Mouse (Mus musculus): Measurements from ENCODE around the gene Cirbp. TPM values are rescaled to one million over a fixed set of nuclear protein-coding genes. Genes with fewer than 3 reads are reported as not detected.
"Not testable (repeated sequence)": the region's sequence is repeated elsewhere in the genome, so short reads cannot be mapped to it uniquely, and the experiment has no call there.

The Cirbp gene
- polyA plus RNA-seq, 1 experiment from 2014 or later: 81.5 TPM

GRCm38 (mm10) chr10:80163721-80164120, 2.1 kb upstream of the Cirbp start:
- no peak overlapping the region for H3K4me3 ChIP-seq (ENCODE audit: low read depth, low read length)
- no peak for DNase-seq (ENCODE audit: low spot score, missing footprints)
- H3K9ac ChIP-seq (ENCODE audit: low read length): no peak overlapping the region
- ATAC-seq (ENCODE audit: low FRiP score): no peak
- 85% methylated on average over 8 of the region's 8 CpGs for WGBS
- no peaks in the 10 kb centered on the region for H3K9me3 ChIP-seq (ENCODE audit: control insufficient read depth, low read length)
- peaks cover 4% of the 10 kb centered on the region; the same call in 1 of the 2 replicates for H3K27me3 ChIP-seq (ENCODE audit: control insufficient read depth, insufficient read depth, low read length)
- no peaks in the 10 kb centered on the region for H3K36me3 ChIP-seq (ENCODE audit: control insufficient read depth, insufficient read depth, low read length)
- H3K4me2 ChIP-seq: no peak overlapping the region
- no peak overlapping the region for H3K27ac ChIP-seq (ENCODE audit: low read depth, low read length)
- H3K4me1 ChIP-seq (ENCODE audit: control insufficient read depth, insufficient read depth, low read length): peaks cover 56% of the 10 kb centered on the region

GRCm38 (mm10) chr10:80164161-80164997, 1.4 kb upstream of the Cirbp start:
- Histone ChIP-seq H3K36me3 (ENCODE audit: control insufficient read depth, insufficient read depth, low read length) (no peaks in the 10 kb centered on the region), H3K4me3 (ENCODE audit: low read depth, low read length) (peak overlapping the region; percentile 30), H3K4me2 (peak overlapping the region; percentile 70), H3K27ac (ENCODE audit: low read depth, low read length) (no peak overlapping the region; the same call in 1 of the 2 replicates), H3K9me3 (ENCODE audit: control insufficient read depth, low read length) (no peaks in the 10 kb centered on the region), H3K9ac (ENCODE audit: low read length) (peak overlapping the region; percentile 56), H3K27me3 (ENCODE audit: control insufficient read depth, insufficient read depth, low read length) (peaks cover 4% of the 10 kb centered on the region; the same call in 1 of the 2 replicates), H3K4me1 (ENCODE audit: control insufficient read depth, insufficient read depth, low read length) (peaks cover 56% of the 10 kb centered on the region)
- DNase-seq (ENCODE audit: low spot score, missing footprints) (no peak), ATAC-seq (ENCODE audit: low FRiP score) (no peak; the same call in 1 of the 2 replicates)
- WGBS: 12% methylated on average over 43 of the region's 44 CpGs

- Histone ChIP-seq H3K4me1 (ENCODE audit: control insufficient read depth, insufficient read depth, low read length) (peaks cover 54% of the 10 kb centered on the region), H3K36me3 (ENCODE audit: control insufficient read depth, insufficient read depth, low read length) (peaks cover 2% of the 10 kb centered on the region), H3K4me3 (ENCODE audit: low read depth, low read length) (peak overlapping the region; percentile 30), H3K9ac (ENCODE audit: low read length) (peak overlapping the region; percentile 56), H3K27ac (ENCODE audit: low read depth, low read length) (no peak overlapping the region; the same call in 1 of the 2 replicates), H3K27me3 (ENCODE audit: control insufficient read depth, insufficient read depth, low read length) (peaks cover 4% of the 10 kb centered on the region; the same call in 1 of the 2 replicates), H3K9me3 (ENCODE audit: control insufficient read depth, low read length) (no peaks in the 10 kb centered on the region), H3K4me2 (peak overlapping the region; percentile 70)
- DNase-seq (ENCODE audit: low spot score, missing footprints): peak; percentile 99
- WGBS: 0% methylated on average over 17 of the region's 17 CpGs
- peak; percentile 49 for ATAC-seq (ENCODE audit: low FRiP score)
Observed at GRCm38 (mm10) chr10:80164998-80165344, 814 bp upstream of the Cirbp start.

GRCm38 (mm10) chr10:80166136-80166535, 351 bp downstream of the Cirbp start:
- peaks cover 45% of the 10 kb centered on the region for H3K4me1 ChIP-seq (ENCODE audit: control insufficient read depth, insufficient read depth, low read length)
- not testable (repeated sequence) for ATAC-seq (ENCODE audit: low FRiP score)

GRCm38 (mm10) chr10:80167460-80168037, 1.8 kb downstream of the Cirbp start:
- H3K4me1 ChIP-seq (ENCODE audit: control insufficient read depth, insufficient read depth, low read length): peaks cover 43% of the 10 kb centered on the region
- WGBS: under 1% methylated on average over 52 of the region's 55 CpGs
- peak overlapping the region; percentile 98 for H3K27ac ChIP-seq (ENCODE audit: low read depth, low read length)
- H3K9ac ChIP-seq (ENCODE audit: low read length): peak overlapping the region; percentile 99
- H3K36me3 ChIP-seq (ENCODE audit: control insufficient read depth, insufficient read depth, low read length): peaks cover 22% of the 10 kb centered on the region
- peak overlapping the region; percentile 95 for H3K4me3 ChIP-seq (ENCODE audit: low read depth, low read length)
- peaks cover 4% of the 10 kb centered on the region; the same call in 1 of the 2 replicates for H3K27me3 ChIP-seq (ENCODE audit: control insufficient read depth, insufficient read depth, low read length)
- DNase-seq (ENCODE audit: low spot score, missing footprints): peak; percentile 100
- peak overlapping the region; percentile 93 for H3K4me2 ChIP-seq
- peak; percentile 92 for ATAC-seq (ENCODE audit: low FRiP score)
- no peaks in the 10 kb centered on the region for H3K9me3 ChIP-seq (ENCODE audit: control insufficient read depth, low read length)

More at GRCm38 (mm10) chr10:80166136-80166535, 351 bp downstream of the Cirbp start:
- Histone ChIP-seq H3K36me3 (ENCODE audit: control insufficient read depth, insufficient read depth, low read length) (peaks cover 13% of the 10 kb centered on the region), H3K9ac (ENCODE audit: low read length) (peak overlapping the region; percentile 50), H3K27ac (ENCODE audit: low read depth, low read length) (peak overlapping the region; percentile 50)
- WGBS: 84% methylated on average over 4 of the region's 4 CpGs
- not testable (repeated sequence) for H3K9me3 ChIP-seq (ENCODE audit: control insufficient read depth, low read length); H3K4me3 ChIP-seq (ENCODE audit: low read depth, low read length); H3K27me3 ChIP-seq (ENCODE audit: control insufficient read depth, insufficient read depth, low read length); H3K4me2 ChIP-seq; DNase-seq (ENCODE audit: low spot score, missing footprints)

- ATAC-seq (ENCODE audit: low FRiP score) (peak; percentile 54), DNase-seq (ENCODE audit: low spot score, missing footprints) (peak; percentile 99)
- Histone ChIP-seq H3K36me3 (ENCODE audit: control insufficient read depth, insufficient read depth, low read length) (peaks cover 22% of the 10 kb centered on the region), H3K4me3 (ENCODE audit: low read depth, low read length) (peak overlapping the region; percentile 95), H3K27me3 (ENCODE audit: control insufficient read depth, insufficient read depth, low read length) (peaks cover 4% of the 10 kb centered on the region; the same call in 1 of the 2 replicates), H3K4me2 (peak overlapping the region; percentile 93), H3K4me1 (ENCODE audit: control insufficient read depth, insufficient read depth, low read length) (peaks cover 45% of the 10 kb centered on the region), H3K27ac (ENCODE audit: low read depth, low read length) (peak overlapping the region; percentile 98), H3K9ac (ENCODE audit: low read length) (peak overlapping the region; percentile 99), H3K9me3 (ENCODE audit: control insufficient read depth, low read length) (no peaks in the 10 kb centered on the region)
- under 1% methylated on average over 46 of the region's 48 CpGs for WGBS
Observed at GRCm38 (mm10) chr10:80168038-80168661, 2.4 kb downstream of the Cirbp start.

- Histone ChIP-seq H3K27me3 (ENCODE audit: control insufficient read depth, insufficient read depth, low read length) (peaks cover under 1% of the 10 kb centered on the region; the same call in 1 of the 2 replicates), H3K27ac (ENCODE audit: low read depth, low read length) (no peak overlapping the region), H3K4me2 (peak overlapping the region; percentile 93), H3K9ac (ENCODE audit: low read length) (peak overlapping the region; percentile 99), H3K36me3 (ENCODE audit: control insufficient read depth, insufficient read depth, low read length) (peaks cover 22% of the 10 kb centered on the region), H3K4me3 (ENCODE audit: low read depth, low read length) (peak overlapping the region; percentile 95), H3K4me1 (ENCODE audit: control insufficient read depth, insufficient read depth, low read length) (peaks cover 48% of the 10 kb centered on the region), H3K9me3 (ENCODE audit: control insufficient read depth, low read length) (no peaks in the 10 kb centered on the region)
- 71% methylated on average over 1 of the region's 1 CpGs for WGBS
- no peak for DNase-seq (ENCODE audit: low spot score, missing footprints)
- ATAC-seq (ENCODE audit: low FRiP score): no peak
Observed at GRCm38 (mm10) chr10:80169070-80169469, 3.3 kb downstream of the Cirbp start.

- Histone ChIP-seq H3K36me3 (ENCODE audit: control insufficient read depth, insufficient read depth, low read length) (peaks cover 22% of the 10 kb centered on the region), H3K9ac (ENCODE audit: low read length) (no peak overlapping the region), H3K4me2 (no peak overlapping the region), H3K4me1 (ENCODE audit: control insufficient read depth, insufficient read depth, low read length) (peaks cover 43% of the 10 kb centered on the region), H3K9me3 (ENCODE audit: control insufficient read depth, low read length) (no peaks in the 10 kb centered on the region), H3K27me3 (ENCODE audit: control insufficient read depth, insufficient read depth, low read length) (no peaks in the 10 kb centered on the region), H3K4me3 (ENCODE audit: low read depth, low read length) (no peak overlapping the region), H3K27ac (ENCODE audit: low read depth, low read length) (no peak overlapping the region)
- ATAC-seq (ENCODE audit: low FRiP score) (no peak), DNase-seq (ENCODE audit: low spot score, missing footprints) (no peak)
- 93% methylated on average over 7 of the region's 7 CpGs for WGBS
Observed at GRCm38 (mm10) chr10:80169651-80170050, 3.9 kb downstream of the Cirbp start.

All from midbrain, embryonic 11.5 days (tissue).